Mouse (Mus musculus): ENCODE measurements around the gene Ftl1. TPM values are rescaled to one million over a fixed set of nuclear protein-coding genes. Genes with fewer than 3 reads are reported as not detected.

The Ftl1 gene
- total and polyA plus RNA-seq, 2 experiments from 2014 or later: 1,107 to 2,163 TPM

DNA sequence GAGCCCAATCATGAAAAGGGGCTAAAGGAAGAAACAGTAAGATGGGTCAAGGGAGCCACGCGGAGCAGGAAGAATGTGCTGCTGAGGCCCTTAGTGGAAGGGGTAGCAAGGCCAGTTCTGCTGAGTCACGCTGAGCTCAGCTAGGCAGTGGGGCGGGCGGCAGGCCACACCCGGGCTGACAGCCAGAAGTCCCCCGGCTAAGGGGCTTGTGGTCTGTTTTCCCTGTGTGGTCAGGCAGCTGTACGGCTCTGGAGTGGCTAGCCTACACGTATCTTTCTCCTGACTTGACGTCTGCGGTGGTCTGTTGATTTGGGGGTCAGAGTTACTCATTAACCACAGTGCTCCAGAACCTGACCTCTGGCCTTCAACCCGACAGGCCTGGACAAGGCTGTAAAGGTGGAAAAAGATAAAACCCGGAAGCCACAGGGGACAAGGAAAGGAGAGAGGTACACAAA lies 1.2 kb upstream of the Ftl1 start:
- DNase-seq (ENCODE audit: low spot score) (peak; percentile 54), ATAC-seq (ENCODE audit: insufficient read depth, low read depth) (peak; percentile 6; the same call in 1 of the 2 replicates)
- Histone ChIP-seq H3K27ac (ENCODE audit: low read depth) (peak overlapping the region; percentile 87), H3K4me2 (ENCODE audit: low read depth, low read length) (no peak overlapping the region), H3K27me3 (ENCODE audit: control insufficient read depth, insufficient read depth, low read length) (no peaks in the 10 kb centered on the region), H3K9ac (replicated peaks; ENCODE audit: low read depth, low read length) (no peak overlapping the region), H3K9me3 (replicated peaks; ENCODE audit: control insufficient read depth, low read length) (no peaks in the 10 kb centered on the region), H3K4me3 (ENCODE audit: low read depth, low read length) (no peak overlapping the region), H3K4me1 (ENCODE audit: control insufficient read depth, insufficient read depth) (peaks cover 24% of the 10 kb centered on the region), H3K36me3 (replicated peaks; ENCODE audit: control insufficient read depth, insufficient read depth, low read length) (peaks cover 45% of the 10 kb centered on the region)
- TF ChIP-seq EP300 (IDR thresholded peaks at IDR 0.05; ENCODE audit: low read depth) (0 out of 2 replicates have a peak, but pooled peaks have one; percentile 46), CTCF (IDR thresholded peaks at IDR 0.05; ENCODE audit: low read depth) (no peak)
- WGBS: 10% methylated on average over 13 of the region's 13 CpGs

DNA sequence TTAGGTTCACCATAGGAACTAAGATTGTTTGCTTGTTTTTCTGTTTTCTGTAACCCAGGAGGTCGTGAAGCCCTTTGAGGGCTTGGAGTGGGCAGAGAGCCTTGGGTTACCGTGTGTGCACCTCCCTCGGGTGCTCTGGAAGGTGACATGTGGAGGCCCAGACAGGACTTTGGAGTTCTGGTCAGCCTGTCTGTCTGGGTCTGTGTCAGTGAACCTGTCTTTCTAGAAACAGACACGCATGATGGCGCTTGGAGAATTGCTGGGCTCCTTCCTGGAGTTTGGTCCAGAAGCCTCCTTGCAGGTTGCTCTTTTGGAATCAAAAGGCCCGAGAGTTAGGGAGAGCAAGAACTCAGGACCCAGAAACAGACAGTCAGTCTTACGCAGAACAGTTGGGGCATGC lies 693 bp upstream of the Ftl1 start:
- H3K27me3 ChIP-seq (ENCODE audit: control insufficient read depth, insufficient read depth, low read length): no peaks in the 10 kb centered on the region
- peak overlapping the region; percentile 74 for H3K4me3 ChIP-seq (ENCODE audit: low read depth, low read length)
- peak overlapping the region; percentile 87 for H3K27ac ChIP-seq (ENCODE audit: low read depth)
- WGBS: 67% methylated on average over 7 of the region's 7 CpGs
- DNase-seq (ENCODE audit: low spot score) (no peak), ATAC-seq (ENCODE audit: insufficient read depth, low read depth) (no peak)
- peak overlapping the region; percentile 64 for H3K4me2 ChIP-seq (ENCODE audit: low read depth, low read length)
- H3K9me3 ChIP-seq (replicated peaks; ENCODE audit: control insufficient read depth, low read length): no peaks in the 10 kb centered on the region
- H3K36me3 ChIP-seq (replicated peaks; ENCODE audit: control insufficient read depth, insufficient read depth, low read length): peaks cover 49% of the 10 kb centered on the region
- H3K9ac ChIP-seq (replicated peaks; ENCODE audit: low read depth, low read length): no peak overlapping the region; the same call in 1 of the 2 replicates
- no peak for TF ChIP-seq CTCF (IDR thresholded peaks at IDR 0.05; ENCODE audit: low read depth)
- TF ChIP-seq EP300 (IDR thresholded peaks at IDR 0.05; ENCODE audit: low read depth): no peak
- peaks cover 21% of the 10 kb centered on the region for H3K4me1 ChIP-seq (ENCODE audit: control insufficient read depth, insufficient read depth)

DNA sequence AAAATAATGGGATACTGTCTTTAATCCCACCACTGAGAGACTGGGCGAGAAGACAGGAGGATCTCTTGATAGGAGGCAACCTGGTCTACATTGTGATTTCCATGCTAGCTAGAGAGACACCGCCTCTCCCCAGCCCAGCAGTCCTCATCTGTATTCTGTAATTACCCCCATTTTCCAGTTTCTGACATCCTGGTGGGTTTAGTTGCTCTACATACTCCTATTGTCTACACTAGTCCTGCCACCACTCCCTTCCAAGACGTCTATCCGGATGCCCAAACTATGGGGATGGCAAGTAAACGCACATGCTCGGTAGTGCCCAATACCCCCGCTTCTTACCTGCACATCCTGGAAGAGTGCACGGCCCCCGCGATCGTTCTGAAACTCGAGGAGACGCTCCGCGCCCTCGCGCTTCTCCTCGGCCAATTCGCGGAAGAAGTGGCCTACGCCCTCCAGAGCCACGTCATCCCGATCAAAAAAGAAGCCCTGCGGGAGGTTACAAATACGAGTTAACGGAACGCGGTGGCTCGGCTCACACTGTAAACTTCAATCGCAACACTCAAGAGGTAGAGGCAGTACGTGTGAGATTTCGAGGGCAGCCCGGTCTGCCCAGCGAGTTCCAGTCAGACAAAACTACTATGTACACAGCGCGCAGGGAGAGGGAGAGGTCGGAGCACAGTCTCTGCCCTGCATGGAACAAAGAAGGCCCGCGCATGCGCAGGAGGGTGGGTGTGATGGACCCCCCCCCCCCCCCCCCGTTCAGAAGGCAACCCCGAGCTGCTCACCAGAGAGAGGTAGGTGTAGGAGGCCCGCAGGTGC lies 728 bp downstream of the Ftl1 start:
- Histone ChIP-seq H3K9ac (replicated peaks; ENCODE audit: low read depth, low read length) (peak overlapping the region; percentile 88), H3K27ac (ENCODE audit: low read depth) (peak overlapping the region; percentile 88), H3K4me1 (ENCODE audit: control insufficient read depth, insufficient read depth) (peaks cover 21% of the 10 kb centered on the region), H3K27me3 (ENCODE audit: control insufficient read depth, insufficient read depth, low read length) (no peaks in the 10 kb centered on the region), H3K4me3 (ENCODE audit: low read depth, low read length) (peak overlapping the region; percentile 74), H3K4me2 (ENCODE audit: low read depth, low read length) (peak overlapping the region; percentile 81), H3K36me3 (replicated peaks; ENCODE audit: control insufficient read depth, insufficient read depth, low read length) (peaks cover 50% of the 10 kb centered on the region), H3K9me3 (replicated peaks; ENCODE audit: control insufficient read depth, low read length) (no peaks in the 10 kb centered on the region)
- ATAC-seq (ENCODE audit: insufficient read depth, low read depth): peak; percentile 66
- peak; percentile 62 for DNase-seq (ENCODE audit: low spot score)
- TF ChIP-seq CTCF (IDR thresholded peaks at IDR 0.05; ENCODE audit: low read depth): no peak
- TF ChIP-seq EP300 (IDR thresholded peaks at IDR 0.05; ENCODE audit: low read depth): no peak
- under 1% methylated on average over 40 of the region's 43 CpGs for WGBS

GRCm38 (mm10) chr7:45457204-45458060 lies 2.3 kb downstream of the Ftl1 start:
- TF ChIP-seq CTCF (IDR thresholded peaks at IDR 0.05; ENCODE audit: low read depth) (no peak), EP300 (IDR thresholded peaks at IDR 0.05; ENCODE audit: low read depth) (peak; percentile 53; the same call in 1 of the 2 replicates)
- H3K36me3 ChIP-seq (replicated peaks; ENCODE audit: control insufficient read depth, insufficient read depth, low read length): peaks cover 55% of the 10 kb centered on the region
- ATAC-seq (ENCODE audit: insufficient read depth, low read depth): no peak
- peak overlapping the region; percentile 88; the same call in 1 of the 2 replicates for H3K9ac ChIP-seq (replicated peaks; ENCODE audit: low read depth, low read length)
- peak overlapping the region; percentile 22; the same call in 1 of the 2 replicates for H3K27ac ChIP-seq (ENCODE audit: low read depth)
- H3K4me1 ChIP-seq (ENCODE audit: control insufficient read depth, insufficient read depth): peaks cover 21% of the 10 kb centered on the region
- no peaks in the 10 kb centered on the region for H3K9me3 ChIP-seq (replicated peaks; ENCODE audit: control insufficient read depth, low read length)
- DNase-seq (ENCODE audit: low spot score): no peak
- WGBS: 46% methylated on average over 9 of the region's 10 CpGs
- H3K4me2 ChIP-seq (ENCODE audit: low read depth, low read length): peak overlapping the region; percentile 81
- no peaks in the 10 kb centered on the region for H3K27me3 ChIP-seq (ENCODE audit: control insufficient read depth, insufficient read depth, low read length)
- peak overlapping the region; percentile 74 for H3K4me3 ChIP-seq (ENCODE audit: low read depth, low read length)

DNA sequence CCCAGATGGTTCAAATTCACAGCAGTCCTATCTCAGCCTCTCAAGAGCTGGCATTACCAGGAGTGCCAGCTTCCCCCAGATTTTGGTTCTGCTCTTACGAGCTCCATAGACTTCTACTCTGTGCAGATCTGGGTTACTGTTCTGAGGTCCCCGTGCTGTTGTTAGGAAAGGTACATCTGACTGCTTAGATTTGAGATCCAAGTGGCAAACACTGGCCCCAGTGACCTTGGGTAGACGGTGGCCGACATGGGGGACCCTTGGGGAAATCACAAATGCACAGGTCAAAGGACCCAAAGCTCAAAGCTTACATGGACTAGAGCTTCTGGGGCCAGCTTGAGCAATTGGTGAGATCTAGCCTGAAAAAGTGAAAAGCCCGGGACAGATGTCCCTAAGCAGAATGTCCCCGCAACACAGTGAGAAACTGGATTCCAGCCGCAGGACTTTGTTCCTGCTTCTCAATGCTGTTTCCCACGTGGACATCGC lies 2.9 kb downstream of the Ftl1 start:
- WGBS: 25% methylated on average over 9 of the region's 9 CpGs
- Histone ChIP-seq H3K27ac (ENCODE audit: low read depth) (peak overlapping the region; percentile 22; the same call in 1 of the 2 replicates), H3K36me3 (replicated peaks; ENCODE audit: control insufficient read depth, insufficient read depth, low read length) (peaks cover 59% of the 10 kb centered on the region), H3K4me3 (ENCODE audit: low read depth, low read length) (no peak overlapping the region), H3K9me3 (replicated peaks; ENCODE audit: control insufficient read depth, low read length) (no peaks in the 10 kb centered on the region), H3K27me3 (ENCODE audit: control insufficient read depth, insufficient read depth, low read length) (no peaks in the 10 kb centered on the region), H3K4me1 (ENCODE audit: control insufficient read depth, insufficient read depth) (peaks cover 21% of the 10 kb centered on the region), H3K4me2 (ENCODE audit: low read depth, low read length) (0 out of 2 replicates have a peak overlapping the region, but pooled peaks have one; percentile 81), H3K9ac (replicated peaks; ENCODE audit: low read depth, low read length) (no peak overlapping the region)
- no peak for ATAC-seq (ENCODE audit: insufficient read depth, low read depth)
- no peak for DNase-seq (ENCODE audit: low spot score)
- no peak for TF ChIP-seq EP300 (IDR thresholded peaks at IDR 0.05; ENCODE audit: low read depth)
- no peak for TF ChIP-seq CTCF (IDR thresholded peaks at IDR 0.05; ENCODE audit: low read depth)
